Mouse (Mus musculus) MEL (cell line): ENCODE results near the gene Ankrd53. TPM values are rescaled to one million over a fixed set of nuclear protein-coding genes. Genes with fewer than 3 reads are reported as not detected.

ENCODE experiments used
- DNase-seq: peaks from one replicate; pipeline ENCODE4 v3.0.0; 2011; ENCODE audit warnings: low read depth, low spot score
- H3K27ac ChIP-seq: 2 replicates; pipeline ENCODE4 v1.5.1; 2012; ENCODE audit warnings: low read depth, mild to moderate bottlenecking, control low read depth, low read length, moderate library complexity; ENCODE audit not compliant: control insufficient read depth
- H3K27me3 ChIP-seq, 2 experiments: fragments of 150-350 bp in 1 of 2; sonication (generic) in 1 of 2; 2 replicates each; pipeline ENCODE4 v1.6.1; 2012; ENCODE audit warnings: low read length in 2 of 2, mild to moderate bottlenecking in 2 of 2, improper control_type of control experiment in 1 of 2, moderate library complexity in 1 of 2; ENCODE audit not compliant: insufficient read depth in 2 of 2, control insufficient read depth in 1 of 2
- H3K36me3 ChIP-seq, 2 experiments: 2 replicates each; pipeline ENCODE4 v1.6.1; 2012 to 2014; ENCODE audit warnings: low read length in 2 of 2, improper control_type of control experiment in 1 of 2, inconsistent platforms in 1 of 2, mild to moderate bottlenecking in 1 of 2; ENCODE audit not compliant: insufficient read depth in 2 of 2, control insufficient read depth in 1 of 2
- H3K4me1 ChIP-seq, 2 experiments: fragments of 150-350 bp in 1 of 2; sonication (generic) in 1 of 2; 2 replicates each; pipeline ENCODE4 v1.6.1; 2012; ENCODE audit warnings: low read length in 2 of 2, improper control_type of control experiment in 1 of 2, mild to moderate bottlenecking in 1 of 2; ENCODE audit not compliant: insufficient read depth in 2 of 2, control insufficient read depth in 1 of 2
- H3K4me3 ChIP-seq, 2 experiments: fragments of 150-350 bp in 1 of 2; sonication (generic) in 1 of 2; 2 replicates each; pipeline ENCODE4 v1.5.1; 2012; ENCODE audit warnings: low read depth in 2 of 2, low read length in 2 of 2, mild to moderate bottlenecking in 2 of 2, moderate library complexity in 2 of 2, control low read depth in 1 of 2, improper control_type of control experiment in 1 of 2; ENCODE audit not compliant: control insufficient read depth in 1 of 2, insufficient read depth in 1 of 2
- H3K79me2 ChIP-seq: 2 replicates; pipeline ENCODE4 v1.6.1; 2012; ENCODE audit warnings: mild to moderate bottlenecking, low read length, moderate library complexity; ENCODE audit not compliant: control insufficient read depth, poor library complexity, insufficient read depth
- H3K9ac ChIP-seq: 2 replicates; pipeline ENCODE4 v1.6.1; 2012; ENCODE audit warnings: low read depth, mild to moderate bottlenecking, control low read depth, low read length, moderate library complexity; ENCODE audit not compliant: control insufficient read depth, poor library complexity, severe bottlenecking
- H3K9me3 ChIP-seq: fragments of 150-350 bp; sonication (generic); replicated peaks from 2 replicates; pipeline ENCODE4 v1.6.1; 2012; ENCODE audit warnings: mild to moderate bottlenecking, low read length, improper control_type of control experiment, moderate library complexity; ENCODE audit not compliant: insufficient read depth
- CHD1 ChIP-seq: IDR thresholded peaks from 2 replicates; pipeline ENCODE4 v1.6.1; 2012; ENCODE audit warnings: low read depth, mild to moderate bottlenecking, inconsistent platforms, low read length, improper control_type of control experiment
- CHD2 ChIP-seq: IDR thresholded peaks from 2 replicates; pipeline ENCODE4 v1.6.1; 2011; ENCODE audit warnings: low read length, improper control_type of control experiment
- CTCF ChIP-seq, 3 experiments: IDR thresholded peaks in 2 of 3; conservative IDR thresholded peaks in 1 of 3; 2 replicates each; pipeline ENCODE4 v1.5.1; 2011 to 2012; ENCODE audit warnings: low read length in 3 of 3, low read depth in 2 of 3, mild to moderate bottlenecking in 2 of 3, improper control_type of control experiment in 1 of 3, inconsistent platforms in 1 of 3, mixed read lengths in 1 of 3, moderate library complexity in 1 of 3; ENCODE audit not compliant: control insufficient read depth in 1 of 3, insufficient read depth in 1 of 3, poor library complexity in 1 of 3, severe bottlenecking in 1 of 3
- GATA1 ChIP-seq: IDR thresholded peaks from 2 replicates; pipeline ENCODE4 v1.6.1; 2011; ENCODE audit warnings: low read depth, low read length, improper control_type of control experiment
- JUND ChIP-seq: IDR thresholded peaks from 2 replicates; pipeline ENCODE4 v1.6.1; 2011; ENCODE audit warnings: low read depth, mild to moderate bottlenecking, improper control_type of control experiment, low read length
- MAX ChIP-seq: IDR thresholded peaks from 2 replicates; pipeline ENCODE4 v1.6.1; 2011; ENCODE audit warnings: low read length, improper control_type of control experiment
- MAZ ChIP-seq: IDR thresholded peaks from 2 replicates; pipeline ENCODE4 v1.6.1; 2012; ENCODE audit warnings: low read depth, mild to moderate bottlenecking, inconsistent platforms, low read length, improper control_type of control experiment
- MEF2A ChIP-seq: IDR thresholded peaks from 2 replicates; pipeline ENCODE4 v1.6.1; 2014; ENCODE audit warnings: low read depth, mild to moderate bottlenecking, inconsistent platforms, low read length, improper control_type of control experiment; ENCODE audit not compliant: poor library complexity, insufficient replicate concordance, severe bottlenecking; ENCODE audit errors: extremely low read depth
- MXI1 ChIP-seq: IDR thresholded peaks from 2 replicates; pipeline ENCODE4 v1.6.1; 2011; ENCODE audit warnings: mild to moderate bottlenecking, low read depth, low read length, improper control_type of control experiment
- MYC ChIP-seq: IDR thresholded peaks from 2 replicates; pipeline ENCODE4 v1.6.1; 2011; ENCODE audit warnings: low read depth, mild to moderate bottlenecking, low read length, improper control_type of control experiment, moderate library complexity
- POLR2AphosphoS5 ChIP-seq: IDR thresholded peaks from 2 replicates; pipeline ENCODE4 v1.6.1; 2012; ENCODE audit warnings: low read depth, borderline replicate concordance, mild to moderate bottlenecking, inconsistent platforms, low read length, moderate library complexity, mixed read lengths
- RAD21 ChIP-seq: IDR thresholded peaks from 2 replicates; pipeline ENCODE4 v1.6.1; 2011; ENCODE audit warnings: mild to moderate bottlenecking, low read depth, low read length, improper control_type of control experiment
- SIN3A ChIP-seq: IDR thresholded peaks from 2 replicates; pipeline ENCODE4 v1.6.1; 2012; ENCODE audit warnings: low read length, improper control_type of control experiment, inconsistent platforms
- SMC3 ChIP-seq: IDR thresholded peaks from 2 replicates; pipeline ENCODE4 v1.6.1; 2011; ENCODE audit warnings: low read depth, low read length, improper control_type of control experiment
- USF1 ChIP-seq: IDR thresholded peaks from 2 replicates; pipeline ENCODE4 v1.6.1; 2014; ENCODE audit warnings: low read depth, mild to moderate bottlenecking, inconsistent platforms, low read length, improper control_type of control experiment, moderate library complexity
- ZC3H11A ChIP-seq: IDR thresholded peaks from 2 replicates; pipeline ENCODE4 v1.6.1; 2012; ENCODE audit warnings: low read depth, mild to moderate bottlenecking, inconsistent platforms, low read length, improper control_type of control experiment
- ZNF384 ChIP-seq: IDR thresholded peaks from 2 replicates; pipeline ENCODE4 v1.6.1; 2012; ENCODE audit warnings: low read depth, mild to moderate bottlenecking, inconsistent platforms, low read length, improper control_type of control experiment
- polyA plus RNA-seq, 2 experiments: library from polyadenylated mRNA; stranded (reverse) in 1 of 2; unstranded in 1 of 2; fragments of >175 nt in 1 of 2; fragments of >200 nt in 1 of 2; gene quantifications; 2 replicates each; pipeline versions ENCODE4 v1.2.1 to v1.2.4; 2012; ENCODE audit warnings: low replicate concordance in 2 of 2, low read depth in 1 of 2; ENCODE audit not compliant: insufficient read length in 2 of 2, insufficient read depth in 1 of 2, missing spikeins in 1 of 2
- total RNA-seq: library from RNA; depleted of rRNA; stranded (reverse); fragments of 300-350 nt; gene quantifications from 2 replicates; pipeline ENCODE4 v1.2.3, GENCODE M21; 2012

The Ankrd53 gene
- total and polyA plus RNA-seq, 3 experiments = 0.67 TPM; not detected in 2

GRCm38 (mm10) chr6:83778306-83778705 is 15.9 kb downstream of the Ankrd53 start:
- no peak for TF ChIP-seq MEF2A
- no peak for TF ChIP-seq ZC3H11A
- no peak for TF ChIP-seq ZNF384
- no peak for TF ChIP-seq USF1
- no peak for TF ChIP-seq MYC
- no peak for TF ChIP-seq MAZ

GRCm38 (mm10) chr6:83779026-83779425 is 16.6 kb downstream of the Ankrd53 start:
- Histone ChIP-seq H3K79me2 (peaks cover 15% of the 10 kb centered on the region), H3K36me3 (peaks cover 0 to 2% of the 10 kb centered on the region in 2 experiments; a peak in 2 of 4 replicates), H3K27me3 (no peaks in the 10 kb centered on the region), H3K9ac (no peak overlapping the region), H3K27ac (no peak overlapping the region), H3K4me1 (peaks cover 2 to 6% of the 10 kb centered on the region in 2 experiments; a peak in 2 of 4 replicates), H3K4me3 (peak overlapping the region in 1 of 2 experiments; percentile 34; a peak in 1 of 4 replicates), H3K9me3 (no peaks in the 10 kb centered on the region)
- peak; percentile 78 for DNase-seq
- TF ChIP-seq CTCF (IDR thresholded peaks at IDR 0.05 in 2 of 3, conservative IDR thresholded peaks at IDR 0.05 in 1 of 3; ENCODE audit: control insufficient read depth in 1 of 3, insufficient read depth in 1 of 3, low read depth in 2 of 3, low read length in 3 of 3, poor library complexity in 1 of 3, severe bottlenecking in 1 of 3) (peak; percentile 83 to 88 (median 84)), RAD21 (peak; percentile 62), MAX (peak; percentile 49; the same call in 1 of the 2 replicates), JUND (peak; percentile 81; the same call in 1 of the 2 replicates), SMC3 (peak; percentile 61), ZC3H11A (peak; percentile 38), MYC (peak; percentile 48; the same call in 1 of the 2 replicates), CHD2 (no peak), CHD1 (no peak), SIN3A (peak; percentile 46; the same call in 1 of the 2 replicates), GATA1 (peak; percentile 5; the same call in 1 of the 2 replicates), POLR2AphosphoS5 (no peak), MXI1 (peak; percentile 39; the same call in 1 of the 2 replicates)

More at GRCm38 (mm10) chr6:83778306-83778705, 15.9 kb downstream of the Ankrd53 start:
- Histone ChIP-seq H3K79me2 (peaks cover 20% of the 10 kb centered on the region), H3K27me3 (no peaks in the 10 kb centered on the region), H3K9me3 (no peaks in the 10 kb centered on the region), H3K4me1 (peaks cover 2 to 10% of the 10 kb centered on the region in 2 experiments; a peak in 2 of 4 replicates), H3K36me3 (peaks cover 0 to 5% of the 10 kb centered on the region in 2 experiments; a peak in 2 of 4 replicates), H3K27ac (no peak overlapping the region), H3K4me3 (no peak overlapping the region), H3K9ac (no peak overlapping the region)
- no peak for DNase-seq
